Mouse (Mus musculus) MEL-GATA-1-ER (cell line): ENCODE results near the gene Fbxl2.

Experiments
- DNase-seq: peaks from one replicate; pipeline ENCODE4 v3.0.0-alpha.2; 2012; ENCODE audit warnings: low read depth; ENCODE audit errors: extremely low read depth

Gene Fbxl2

GRCm38 (mm10) chr9:114019012-114019762 lies 26.8 kb downstream of the Fbxl2 start:
- no peak for DNase-seq

- peak; percentile 63 for DNase-seq
These were observed 29.6 kb downstream of the Fbxl2 start for GRCm38 (mm10) chr9:114016402-114016801.

GRCm38 (mm10) chr9:114015724-114016123 lies 30.3 kb downstream of the Fbxl2 start:
- DNase-seq = no peak

GRCm38 (mm10) chr9:114014034-114014433 lies 32.0 kb downstream of the Fbxl2 start:
- DNase-seq = no peak

- DNase-seq = no peak
These were observed 34.8 kb downstream of the Fbxl2 start for GRCm38 (mm10) chr9:114011203-114011602.

- no peak for DNase-seq
These were observed 36.5 kb downstream of the Fbxl2 start for GRCm38 (mm10) chr9:114009526-114009925.

- DNase-seq = no peak
These were observed 38.1 kb downstream of the Fbxl2 start for GRCm38 (mm10) chr9:114007850-114008350.

GRCm38 (mm10) chr9:114006801-114007200 lies 39.2 kb downstream of the Fbxl2 start:
- no peak for DNase-seq

GRCm38 (mm10) chr9:113998311-113998710 lies 47.7 kb downstream of the Fbxl2 start:
- DNase-seq = no peak

GRCm38 (mm10) chr9:113992810-113993209 lies 53.2 kb downstream of the Fbxl2 start:
- no peak for DNase-seq

- DNase-seq = peak; percentile 52
These were observed 55.3 kb downstream of the Fbxl2 start for GRCm38 (mm10) chr9:113990547-113991248.

- DNase-seq = no peak
These were observed 60.9 kb downstream of the Fbxl2 start for GRCm38 (mm10) chr9:113984946-113985620.

- DNase-seq = no peak
These were observed 62.9 kb downstream of the Fbxl2 start for GRCm38 (mm10) chr9:113982883-113983670.

GRCm38 (mm10) chr9:113982451-113982850 lies 63.5 kb downstream of the Fbxl2 start:
- no peak for DNase-seq

GRCm38 (mm10) chr9:113981099-113981880 lies 64.7 kb downstream of the Fbxl2 start:
- DNase-seq = no peak

- DNase-seq = no peak
These were observed 66.6 kb downstream of the Fbxl2 start for GRCm38 (mm10) chr9:113979356-113979755.

GRCm38 (mm10) chr9:113978656-113979055 lies 67.3 kb downstream of the Fbxl2 start:
- no peak for DNase-seq

GRCm38 (mm10) chr9:113977225-113977840 lies 68.7 kb downstream of the Fbxl2 start:
- DNase-seq = no peak

GRCm38 (mm10) chr9:113976264-113976663 lies 69.7 kb downstream of the Fbxl2 start:
- DNase-seq = no peak

- no peak for DNase-seq
These were observed 70.5 kb downstream of the Fbxl2 start for GRCm38 (mm10) chr9:113975442-113975841.
